Mouse (Mus musculus) small intestine, adult 2 months (tissue): ENCODE results near the gene Ifi44.

ENCODE experiments used
- CTCF ChIP-seq: fragments of 200-500 bp; IDR thresholded peaks from 2 replicates; pipeline ENCODE4 v1.5.1; 2012; ENCODE audit warnings: low read depth, mild to moderate bottlenecking, control low read depth, inconsistent platforms, low read length, moderate library complexity, mixed read lengths; ENCODE audit not compliant: insufficient replicate concordance, insufficient read length; ENCODE audit errors: extremely low read depth
- POLR2A ChIP-seq: fragments of 200-500 bp; IDR thresholded peaks from 2 replicates; pipeline ENCODE4 v1.6.1; 2012; ENCODE audit warnings: low read depth, mild to moderate bottlenecking, control low read depth, inconsistent platforms, low read length, moderate library complexity

DNA sequence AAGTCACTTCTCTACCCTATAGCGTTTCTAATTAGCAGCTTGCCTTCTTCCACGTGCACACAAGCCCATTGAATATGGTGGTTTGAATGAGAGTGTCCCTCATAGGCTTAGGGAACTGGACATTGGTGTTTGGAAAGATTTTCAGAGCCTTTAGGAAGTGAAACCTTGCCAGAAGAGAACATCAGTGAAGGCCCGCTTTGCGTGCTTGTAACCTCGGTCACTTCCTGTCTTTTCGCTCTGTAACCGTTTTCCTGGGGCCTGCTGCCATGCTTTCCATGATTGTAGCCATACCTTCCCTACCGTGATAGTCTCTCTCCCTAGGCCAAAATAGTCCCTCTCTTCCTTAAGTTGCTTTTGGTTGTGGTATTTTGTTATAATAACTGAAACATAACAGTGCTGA, 3.7 kb downstream of the Ifi44 start:
- TF ChIP-seq POLR2A (no peak), CTCF (no peak)
